Mouse (Mus musculus) lung, adult 2 months (tissue): Measurements from ENCODE around the gene Olfr676. TPM values are rescaled to one million over a fixed set of nuclear protein-coding genes. Genes with fewer than 3 reads are reported as not detected.
"Not testable (repeated sequence)": the region's sequence is repeated elsewhere in the genome, so short reads cannot be mapped to it uniquely, and the experiment has no call there.

ENCODE experiments used
- DNase-seq: peaks from one replicate; pipeline ENCODE4 v3.0.0; 2022
- H3K4me1 ChIP-seq: fragments of 200-500 bp; 2 replicates; pipeline ENCODE4 v1.6.1; 2011; ENCODE audit warnings: low read length; ENCODE audit not compliant: control insufficient read depth, insufficient read depth
- H3K4me3 ChIP-seq: fragments of 200-500 bp; replicated peaks from 2 replicates; pipeline ENCODE3; 2011; ENCODE audit warnings: low read depth, mild to moderate bottlenecking, control low read depth, low read length; ENCODE audit errors: extremely low read depth
- CTCF ChIP-seq: fragments of 200-500 bp; IDR thresholded peaks from 2 replicates; pipeline ENCODE4 v1.5.1; 2011; ENCODE audit warnings: mild to moderate bottlenecking, low read length, control low read depth; ENCODE audit not compliant: insufficient read depth
- POLR2A ChIP-seq: fragments of 200-500 bp; IDR thresholded peaks from 2 replicates; pipeline ENCODE4 v1.6.1; 2011; ENCODE audit warnings: low read depth, mild to moderate bottlenecking, control low read depth, low read length, borderline replicate concordance; ENCODE audit errors: extremely low read depth
- WGBS: fragments of 180-500 bp; shearing (Covaris S2); methylation state at CpG from one replicate; pipeline ENCODE4 v1.1.7; 2018; 5-methylcytosine and 5-hydroxymethylcytosine counted together
- polyA plus RNA-seq: library from polyadenylated mRNA; depleted of rRNA; stranded (reverse); fragments of >200 nt; gene quantifications from 2 replicates; pipeline ENCODE4 v1.2.3, GENCODE M21; 2012; rRNA removed

Olfr676 gene
- not detected in 2 replicates for polyA plus RNA-seq

DNA sequence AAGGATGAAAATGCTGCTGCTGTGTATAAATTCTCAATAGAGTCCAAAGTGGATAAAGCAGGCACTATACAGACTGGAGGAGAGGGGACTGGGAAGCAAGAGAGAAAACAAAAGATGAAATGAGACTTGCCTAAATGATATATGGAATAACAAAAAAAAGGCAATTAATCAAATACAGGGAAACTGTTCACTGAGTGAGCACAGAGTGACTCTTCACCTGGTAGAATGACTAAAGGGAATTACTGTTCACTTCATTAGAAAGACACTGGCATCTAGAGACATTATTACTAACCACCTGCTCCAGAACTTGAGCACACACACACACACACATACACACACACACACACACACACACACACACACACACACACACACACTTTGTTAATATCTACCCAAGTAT lies at the start of gene Olfr676:
TSS of gene Olfr676 (plus strand) at position 301 of the 400 bp plus-strand sequence.
- H3K4me1 ChIP-seq: no peaks in the 10 kb centered on the region
- no peak for TF ChIP-seq POLR2A
- no peak for TF ChIP-seq CTCF
- H3K4me3 ChIP-seq: no peak within 1 kb of the TSS
- DNase-seq: no peak

DNA sequence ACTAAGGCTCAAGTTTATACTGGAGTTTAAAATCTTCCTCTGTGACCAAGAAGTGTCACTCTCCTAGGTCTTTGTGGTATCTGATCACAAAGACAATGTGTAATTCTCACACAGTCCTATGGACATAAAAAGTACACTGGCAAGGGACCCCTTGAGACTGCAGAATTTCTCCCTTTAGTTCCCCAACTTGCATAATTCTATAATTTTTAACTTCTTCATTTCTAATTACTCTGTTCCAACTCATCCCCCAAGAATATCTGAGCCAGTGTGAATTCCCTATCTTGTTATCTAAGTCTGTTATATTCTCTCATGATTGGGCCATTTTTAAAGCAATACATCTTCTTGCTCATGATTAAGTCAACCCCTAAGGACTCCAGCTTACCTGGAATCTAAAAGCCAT lies 30.6 kb upstream of the Olfr676 start, which contains the start of gene Olfr672:
TSS of gene Olfr672 (minus strand) at position 101 of the 400 bp plus-strand sequence.
- Histone ChIP-seq H3K4me3 (no peak within 1 kb of the TSS), H3K4me1 (no peaks in the 10 kb centered on the region)
- no peak for DNase-seq
- no peak for TF ChIP-seq POLR2A
- TF ChIP-seq CTCF: no peak

- H3K4me1 ChIP-seq: no peaks in the 10 kb centered on the region
- DNase-seq: no peak
- no peak overlapping the region for H3K4me3 ChIP-seq
- 86% methylated on average over 1 of the region's 1 CpGs for WGBS
- TF ChIP-seq CTCF: no peak
- no peak for TF ChIP-seq POLR2A
Observed at GRCm38 (mm10) chr7:105022530-105022929, 10.0 kb upstream of the Olfr676 start.

GRCm38 (mm10) chr7:105028360-105028759 lies 4.1 kb upstream of the Olfr676 start, which contains the start of gene Olfr675:
Olfr675 (minus strand) TSS chr7:105028460.
- TF ChIP-seq POLR2A (no peak), CTCF (no peak)
- WGBS: 67% methylated on average over 1 of the region's 1 CpGs
- DNase-seq: no peak

DNA sequence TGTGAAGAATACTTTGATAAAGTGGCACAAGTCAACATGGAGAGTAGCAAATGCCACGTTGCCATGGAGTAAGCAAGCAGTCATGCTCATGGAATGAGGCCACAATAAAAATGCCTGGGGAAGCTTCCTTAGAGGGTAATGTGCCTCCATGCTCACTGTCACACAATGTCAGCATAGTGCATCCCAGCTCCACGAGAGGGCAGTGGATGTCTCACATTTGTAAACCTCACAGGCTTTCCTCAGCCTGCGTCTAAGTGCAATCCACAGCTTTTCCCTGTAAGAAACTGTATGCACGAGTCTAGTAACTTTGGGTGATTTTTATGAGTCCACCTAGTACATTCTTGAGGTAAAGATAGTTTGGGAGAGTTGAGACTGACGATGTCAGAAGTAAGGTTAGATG lies 1.3 kb downstream of the Olfr676 start:
- H3K4me3 ChIP-seq, H3K4me1 ChIP-seq, DNase-seq: not testable (repeated sequence)
- WGBS: 48% methylated on average over 5 of the region's 5 CpGs

More at GRCm38 (mm10) chr7:105028360-105028759, 4.1 kb upstream of the Olfr676 start, which contains the start of gene Olfr675:
- Histone ChIP-seq H3K4me1 (no peaks in the 10 kb centered on the region), H3K4me3 (no peak within 1 kb of the TSS)

DNA sequence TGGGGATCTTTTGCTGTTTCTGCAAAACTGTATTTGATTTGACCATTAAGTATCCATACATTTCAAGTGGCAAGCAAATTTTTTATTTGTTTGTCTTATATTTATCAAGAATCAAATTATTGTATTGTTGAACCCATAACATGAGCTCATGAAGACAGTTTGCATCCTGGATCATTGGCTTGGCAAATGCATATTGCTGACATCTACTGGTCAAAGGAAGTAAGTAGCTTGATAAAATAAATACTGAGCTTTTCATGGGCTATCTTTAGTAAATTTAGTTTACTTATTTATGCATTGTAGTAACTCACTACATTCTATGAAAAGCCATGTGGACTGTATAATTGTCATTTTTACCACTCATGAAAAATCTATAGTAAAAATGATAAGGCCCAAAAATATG lies 26.5 kb downstream of the Olfr676 start:
- Histone ChIP-seq H3K4me1 (no peaks in the 10 kb centered on the region), H3K4me3 (no peak overlapping the region)
- DNase-seq: no peak
- TF ChIP-seq CTCF: no peak
- TF ChIP-seq POLR2A: no peak

- WGBS: 73% methylated on average over 1 of the region's 1 CpGs
- Histone ChIP-seq H3K4me1 (no peaks in the 10 kb centered on the region), H3K4me3 (no peak within 1 kb of the TSS)
- no peak for DNase-seq
- TF ChIP-seq POLR2A (no peak), CTCF (no peak)
Observed at GRCm38 (mm10) chr7:105064175-105064574, 31.7 kb downstream of the Olfr676 start, which contains the start of gene Olfr678. Olfr678 (plus strand) TSS chr7:105064475.

DNA sequence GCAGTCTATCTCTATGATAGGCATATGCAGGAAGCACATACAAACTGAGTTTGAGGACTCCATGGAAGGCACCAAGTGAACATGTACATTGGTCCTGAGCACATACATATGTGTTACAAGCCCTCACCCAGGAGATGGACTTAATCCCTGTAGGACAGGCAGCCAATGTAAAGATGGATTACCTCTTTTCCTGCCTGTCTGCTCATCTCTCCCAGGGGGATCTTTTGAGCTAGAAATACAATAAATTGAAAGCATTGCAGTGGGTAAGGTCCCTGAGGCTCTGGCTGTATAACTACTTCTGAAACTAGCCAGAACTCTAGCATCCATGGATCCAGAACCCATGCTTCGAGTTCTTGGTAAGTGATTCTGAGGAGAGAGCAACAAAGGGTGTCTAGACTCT lies 48.4 kb downstream of the Olfr676 start, which contains the start of gene Olfr679:
TSS of gene Olfr679 (plus strand) at position 301 of the 400 bp plus-strand sequence.
- TF ChIP-seq POLR2A (no peak), CTCF (no peak)

More for the DNA sequence above, 48.4 kb downstream of the Olfr676 start, which contains the start of gene Olfr679:
- WGBS: 43% methylated on average over 1 of the region's 1 CpGs
- DNase-seq: no peak
- Histone ChIP-seq H3K4me3 (no peak within 1 kb of the TSS), H3K4me1 (no peaks in the 10 kb centered on the region)

Other genes starting within 250 kb of the Olfr676 start
- not detected in 2 replicates for gene Usp17lb, start 190.1 kb upstream of the Olfr676 start, polyA plus RNA-seq
- not detected in 2 replicates for gene Usp17la, start 175.7 kb upstream of the Olfr676 start, polyA plus RNA-seq
- not detected in 2 replicates for gene Olfr665, start 154.7 kb upstream of the Olfr676 start, polyA plus RNA-seq
- gene Olfr666, start 136.7 kb upstream of the Olfr676 start, polyA plus RNA-seq: not detected in 2 replicates
- not detected in 2 replicates for gene Olfr667, start 111.2 kb upstream of the Olfr676 start, polyA plus RNA-seq
- gene Olfr668, start 104.6 kb upstream of the Olfr676 start, polyA plus RNA-seq: not detected in 2 replicates
- not detected in 2 replicates for gene Olfr669, start 98.5 kb upstream of the Olfr676 start, polyA plus RNA-seq
- gene Olfr670, start 70.1 kb upstream of the Olfr676 start, polyA plus RNA-seq: not detected in 2 replicates
- not detected in 2 replicates for gene Olfr671, start 53.6 kb upstream of the Olfr676 start, polyA plus RNA-seq
- gene Olfr672, start 30.7 kb upstream of the Olfr676 start, polyA plus RNA-seq: not detected in 2 replicates
- gene Olfr675, start 4.2 kb upstream of the Olfr676 start, polyA plus RNA-seq: not detected in 2 replicates
- gene Olfr677, start 18.7 kb downstream of the Olfr676 start, polyA plus RNA-seq: not detected in 2 replicates
- not detected in 2 replicates for gene Olfr678, start 31.8 kb downstream of the Olfr676 start, polyA plus RNA-seq
- gene Olfr679, start 48.5 kb downstream of the Olfr676 start, polyA plus RNA-seq: not detected in 2 replicates
- gene Olfr680-ps1, start 60.1 kb downstream of the Olfr676 start, polyA plus RNA-seq: not detected in 2 replicates
- gene Olfr681, start 84.1 kb downstream of the Olfr676 start, polyA plus RNA-seq: not detected in 2 replicates
- gene Olfr683, start 114.3 kb downstream of the Olfr676 start, polyA plus RNA-seq: not detected in 2 replicates
- not detected in 2 replicates for gene Olfr684, start 131.0 kb downstream of the Olfr676 start, polyA plus RNA-seq
- gene Olfr685, start 153.3 kb downstream of the Olfr676 start, polyA plus RNA-seq: not detected in 2 replicates
- gene Olfr686, start 174.8 kb downstream of the Olfr676 start, polyA plus RNA-seq: not detected in 2 replicates